Mouse (Mus musculus) B cell, adult 2 months (primary cell): ENCODE data around the gene Vangl2.

ENCODE experiments used
- DNase-seq, 2 experiments: peaks; one replicate each; pipeline ENCODE4 v3.0.0; 2022

Vangl2 gene

DNA sequence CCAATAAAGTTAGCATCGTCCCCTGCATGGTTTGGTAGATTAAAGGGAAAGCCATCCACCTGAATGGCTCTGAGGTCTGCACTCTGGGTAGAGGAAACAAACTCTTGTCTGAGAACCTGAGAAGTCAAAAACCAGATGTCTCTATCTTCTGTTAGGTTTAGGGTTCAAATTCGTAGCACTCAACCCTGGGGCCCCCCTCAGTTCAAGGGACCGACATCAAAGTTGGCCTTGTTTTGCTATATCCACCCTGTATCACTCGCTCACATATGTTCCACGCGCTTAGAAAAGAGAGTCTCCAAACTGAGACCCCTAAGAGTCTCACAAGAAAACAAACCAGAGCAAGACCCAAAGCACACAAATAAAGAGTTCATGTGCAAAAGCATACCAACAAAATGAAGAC is 66.5 kb downstream of the Vangl2 start:
- no peak for DNase-seq

DNA sequence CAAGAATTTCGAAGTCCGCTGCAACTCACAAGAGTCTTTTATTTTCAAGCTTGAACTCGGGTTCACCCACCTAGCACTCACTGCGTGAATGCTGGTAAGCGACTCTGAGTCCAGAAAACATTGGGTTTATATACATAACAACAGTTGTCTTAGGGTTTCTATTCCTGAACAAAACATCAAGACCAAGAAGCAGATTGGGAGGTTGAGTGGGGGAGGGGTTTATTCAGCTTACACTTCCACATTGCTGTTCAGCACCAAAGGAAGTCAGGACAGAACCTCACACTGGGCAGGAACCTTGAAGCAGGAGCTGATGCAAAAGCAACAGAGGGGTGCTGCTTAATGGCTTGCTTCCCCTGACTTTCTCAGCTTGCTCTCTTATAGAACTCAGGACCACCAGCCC is 67.5 kb downstream of the Vangl2 start:
- DNase-seq = no peak

DNA sequence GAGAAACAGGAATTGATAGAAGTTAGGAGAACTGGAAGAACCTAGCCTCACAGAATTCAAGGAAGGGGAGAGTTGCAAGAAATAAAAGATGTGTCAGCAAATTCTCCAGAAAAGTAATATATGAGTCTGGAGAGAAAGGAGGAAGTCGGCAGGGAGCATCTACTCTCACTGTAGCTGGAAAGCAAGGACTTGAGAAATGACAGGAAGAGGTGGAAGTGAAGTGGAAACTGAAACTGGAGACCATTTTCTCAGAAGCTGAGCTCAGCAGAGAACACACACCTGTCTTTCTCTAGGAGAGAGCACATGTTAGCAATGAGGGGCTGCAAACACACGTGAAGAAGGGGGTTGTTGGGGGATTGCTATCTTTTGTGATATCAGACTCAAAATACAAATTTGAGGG is 70.8 kb downstream of the Vangl2 start:
- peak in 1 of 2 experiments; percentile 26 for DNase-seq

DNA sequence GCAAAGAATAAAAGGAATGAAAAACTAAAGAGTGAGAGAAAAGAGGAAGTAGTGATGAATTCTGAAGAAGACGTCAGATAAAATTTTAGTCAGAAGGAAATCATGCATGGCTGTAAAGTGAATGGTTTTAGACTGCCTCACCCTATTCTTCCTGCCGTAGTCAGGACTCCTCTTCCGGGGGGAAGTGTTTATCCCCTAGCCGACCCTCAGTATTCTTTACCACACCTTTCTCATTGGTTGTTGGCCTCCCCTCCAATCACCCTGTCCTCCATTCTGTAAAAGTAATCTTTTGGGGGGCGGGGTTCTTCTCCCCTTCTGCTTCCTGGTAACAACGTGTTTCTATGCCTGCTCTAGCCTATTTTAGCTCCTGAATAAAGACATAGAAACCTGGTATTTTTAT is 73.2 kb downstream of the Vangl2 start:
- peak; percentile 64 to 70 for DNase-seq
